Mouse (Mus musculus) cortical plate, adult 2 months (tissue): ENCODE data around the gene Ngly1.

Source experiments
- CTCF ChIP-seq: fragments of 200-500 bp; IDR thresholded peaks from 2 replicates; pipeline ENCODE4 v1.5.1; 2011; ENCODE audit warnings: mild to moderate bottlenecking, control low read depth, low read length; ENCODE audit not compliant: insufficient read depth; ENCODE audit errors: extremely low read depth
- POLR2A ChIP-seq: fragments of 200-500 bp; IDR thresholded peaks from 2 replicates; pipeline ENCODE4 v1.6.1; 2011; ENCODE audit warnings: mild to moderate bottlenecking, low read length, control low read depth; ENCODE audit not compliant: insufficient read depth; ENCODE audit errors: extremely low read depth

DNA sequence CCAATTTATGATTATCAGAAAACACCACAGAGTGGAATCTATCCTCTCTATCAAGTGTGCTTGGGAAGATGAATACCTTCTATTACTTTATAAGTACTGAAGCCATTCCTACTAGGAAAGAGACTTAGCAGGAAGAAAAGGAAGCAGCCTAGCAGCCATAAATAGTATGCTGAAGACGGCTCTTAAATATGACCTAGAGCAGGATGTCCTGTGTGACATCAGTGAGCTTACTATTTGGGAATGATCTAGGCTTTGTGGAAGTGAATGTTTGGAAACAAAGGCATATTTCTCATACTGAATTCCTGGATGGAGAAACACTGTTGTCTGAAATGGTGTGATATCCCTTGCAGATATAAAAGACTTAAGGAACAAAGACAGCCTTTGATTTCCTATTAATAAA is 67.6 kb downstream of the Ngly1 start:
- TF ChIP-seq CTCF (no peak), POLR2A (no peak)
